Mouse (Mus musculus) embryonic facial prominence, embryonic 11.5 days (tissue): Measurements from ENCODE around the gene Cacna1c. TPM values are rescaled to one million over a fixed set of nuclear protein-coding genes. Genes with fewer than 3 reads are reported as not detected.

Experiments used
- ATAC-seq: fragments of 200-750 bp; cut with Nextera tagmentation; replicated peaks from 2 replicates; pipeline ENCODE4 v1.8.0; 2017; ENCODE audit warnings: low read depth; ENCODE audit not compliant: insufficient number of reproducible peaks, low FRiP score, low TSS enrichment
- DNase-seq: peaks from one replicate; pipeline ENCODE4 v3.0.0-alpha.2; 2015; ENCODE audit warnings: low spot score
- H3K27ac ChIP-seq: fragments of 300-500 bp; sonication (generic); replicated peaks from 2 replicates; pipeline ENCODE4 v1.5.1; 2014; ENCODE audit warnings: mild to moderate bottlenecking, low read depth, low read length, control low read depth
- H3K27me3 ChIP-seq: fragments of 300-500 bp; sonication (generic); 2 replicates; pipeline ENCODE4 v1.6.1; 2014; ENCODE audit warnings: mild to moderate bottlenecking, low read length, moderate library complexity, mixed read lengths; ENCODE audit not compliant: control insufficient read depth, insufficient read depth
- H3K36me3 ChIP-seq: fragments of 300-500 bp; sonication (generic); replicated peaks from 2 replicates; pipeline ENCODE4 v1.6.1; 2014; ENCODE audit warnings: low read depth, mild to moderate bottlenecking, low read length, moderate library complexity, mixed read lengths; ENCODE audit not compliant: control insufficient read depth, insufficient read depth
- H3K4me1 ChIP-seq: fragments of 300-500 bp; sonication (generic); 2 replicates; pipeline ENCODE4 v1.6.1; 2014; ENCODE audit warnings: low read length, mixed read lengths; ENCODE audit not compliant: control insufficient read depth, insufficient read depth
- H3K4me2 ChIP-seq: fragments of 300-500 bp; sonication (generic); 2 replicates; pipeline ENCODE4 v1.6.1; 2014; ENCODE audit warnings: low read depth, mild to moderate bottlenecking, control low read depth, low read length, moderate library complexity
- H3K4me3 ChIP-seq: fragments of 300-500 bp; sonication (generic); 2 replicates; pipeline ENCODE4 v1.5.1; 2014; ENCODE audit warnings: low read depth, low read length, control low read depth
- H3K9ac ChIP-seq: fragments of 300-500 bp; sonication (generic); replicated peaks from 2 replicates; pipeline ENCODE4 v1.6.1; 2014; ENCODE audit warnings: mild to moderate bottlenecking, control low read depth, low read length
- H3K9me3 ChIP-seq: fragments of 300-500 bp; sonication (generic); replicated peaks from 2 replicates; pipeline ENCODE4 v1.6.1; 2016; ENCODE audit warnings: mild to moderate bottlenecking, low read length, inconsistent platforms, mixed read lengths; ENCODE audit not compliant: control insufficient read depth
- WGBS: fragments of 180-500 bp; shearing (Covaris S2); extraction: QIAGEN DNeasy Blood & Tissue Kit; methylation state at CpG from one replicate; pipeline ENCODE4 v1.1.7; 2014; 5-methylcytosine and 5-hydroxymethylcytosine counted together
- polyA plus RNA-seq: library from polyadenylated mRNA; unstranded; fragments of >200 nt; fragmentation: Nextera tagmentation; extraction: Ambion mirVana; gene quantifications from 2 replicates; pipeline ENCODE4 v1.2.1, GENCODE M21; 2014

The Cacna1c gene
- polyA plus RNA-seq, 1 experiment from 2014 or later = 4.3 TPM

DNA sequence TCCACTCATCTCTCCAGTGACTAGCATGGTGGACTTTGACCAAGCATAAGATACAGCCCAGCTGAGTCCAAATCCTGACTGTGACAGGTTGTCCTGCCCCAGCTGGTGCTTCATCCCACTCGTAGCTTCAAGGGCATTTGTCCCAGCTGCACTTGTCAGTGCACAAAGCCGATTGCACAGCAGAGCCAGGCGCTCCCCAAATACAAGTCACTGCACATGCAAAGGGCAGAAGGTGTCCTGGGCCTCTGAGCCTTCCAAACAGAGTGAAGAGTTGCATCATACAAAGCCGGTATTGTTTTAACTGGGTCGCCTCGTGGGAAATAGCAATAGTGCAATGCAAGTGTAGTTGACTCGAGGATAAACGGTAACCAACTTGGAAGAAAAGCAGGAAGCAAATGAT lies 113.6 kb downstream of the Cacna1c start:
- no peak overlapping the region for H3K27ac ChIP-seq
- DNase-seq (no peak), ATAC-seq (no peak)
- no peaks in the 10 kb centered on the region for H3K27me3 ChIP-seq
- H3K9ac ChIP-seq = no peak overlapping the region
- H3K4me3 ChIP-seq = no peak overlapping the region
- no peaks in the 10 kb centered on the region for H3K4me1 ChIP-seq
- 51% methylated on average over 8 of the region's 8 CpGs for WGBS
- H3K36me3 ChIP-seq = no peaks in the 10 kb centered on the region
- no peak overlapping the region for H3K4me2 ChIP-seq
- no peaks in the 10 kb centered on the region for H3K9me3 ChIP-seq

DNA sequence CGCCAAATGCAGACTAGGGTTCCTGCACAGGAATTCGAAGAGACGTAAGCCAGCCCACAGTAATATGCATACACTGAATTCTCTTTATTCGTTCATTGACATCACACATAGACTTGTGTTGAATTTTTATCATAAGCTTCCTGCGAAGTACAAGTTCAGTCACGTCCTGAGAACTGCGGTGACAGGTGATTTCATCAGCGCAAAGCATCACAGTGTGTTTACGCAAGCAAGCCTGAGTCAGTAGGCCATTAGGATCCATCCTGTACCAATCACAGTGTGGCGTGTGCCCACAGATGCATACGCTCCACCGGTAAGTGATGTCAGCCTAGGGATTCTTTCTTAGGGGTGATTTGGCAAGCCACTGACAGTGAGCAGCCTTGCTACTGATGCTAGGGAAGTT lies 114.6 kb downstream of the Cacna1c start:
- Histone ChIP-seq H3K4me2 (no peak overlapping the region), H3K9me3 (no peaks in the 10 kb centered on the region), H3K4me1 (no peaks in the 10 kb centered on the region), H3K9ac (no peak overlapping the region), H3K4me3 (no peak overlapping the region), H3K36me3 (no peaks in the 10 kb centered on the region), H3K27me3 (no peaks in the 10 kb centered on the region), H3K27ac (no peak overlapping the region)
- DNase-seq = no peak
- no peak for ATAC-seq
- WGBS = 92% methylated on average over 12 of the region's 12 CpGs

- no peaks in the 10 kb centered on the region for H3K4me1 ChIP-seq
- no peak overlapping the region for H3K4me3 ChIP-seq
- H3K27ac ChIP-seq = no peak overlapping the region
- 84% methylated on average over 8 of the region's 8 CpGs for WGBS
- H3K27me3 ChIP-seq = no peaks in the 10 kb centered on the region
- H3K36me3 ChIP-seq = no peaks in the 10 kb centered on the region
- H3K9ac ChIP-seq = no peak overlapping the region
- no peaks in the 10 kb centered on the region for H3K9me3 ChIP-seq
- no peak overlapping the region for H3K4me2 ChIP-seq
- DNase-seq (no peak), ATAC-seq (no peak)
These were observed 116.6 kb downstream of the Cacna1c start for GRCm38 (mm10) chr6:119079626-119080025.

DNA sequence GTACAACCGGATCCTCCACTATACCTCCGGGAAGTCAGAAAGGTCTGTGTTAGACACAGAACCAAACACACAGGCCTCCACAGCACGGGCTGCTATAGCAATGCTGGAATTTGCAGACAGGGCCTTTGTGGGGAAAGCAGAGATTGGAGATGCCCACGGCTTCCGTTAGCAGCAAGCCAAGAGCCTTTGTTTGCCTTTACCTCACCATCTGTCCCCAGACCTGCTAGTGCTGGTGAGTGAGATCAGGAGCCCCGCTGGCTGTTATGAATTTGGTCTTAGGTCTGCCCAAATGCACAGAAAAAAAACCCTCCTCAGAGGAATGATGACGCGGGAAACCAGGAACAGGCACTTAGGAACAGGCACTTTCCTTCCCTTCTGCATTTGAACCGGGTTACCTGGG lies 117.3 kb downstream of the Cacna1c start:
- no peaks in the 10 kb centered on the region for H3K4me1 ChIP-seq
- ATAC-seq (no peak), DNase-seq (no peak)
- WGBS = 77% methylated on average over 9 of the region's 9 CpGs
- H3K9me3 ChIP-seq = no peaks in the 10 kb centered on the region
- H3K27me3 ChIP-seq = no peaks in the 10 kb centered on the region
- H3K36me3 ChIP-seq = no peaks in the 10 kb centered on the region
- H3K9ac ChIP-seq = no peak overlapping the region
- no peak overlapping the region for H3K4me2 ChIP-seq
- H3K27ac ChIP-seq = no peak overlapping the region
- no peak overlapping the region for H3K4me3 ChIP-seq

GRCm38 (mm10) chr6:119077231-119077630 lies 119.0 kb downstream of the Cacna1c start:
- 90% methylated on average over 6 of the region's 6 CpGs for WGBS
- Histone ChIP-seq H3K27me3 (no peaks in the 10 kb centered on the region), H3K9ac (no peak overlapping the region), H3K4me2 (no peak overlapping the region), H3K4me3 (no peak overlapping the region), H3K4me1 (no peaks in the 10 kb centered on the region), H3K36me3 (no peaks in the 10 kb centered on the region), H3K27ac (no peak overlapping the region), H3K9me3 (no peaks in the 10 kb centered on the region)
- no peak for ATAC-seq
- no peak for DNase-seq

- no peak overlapping the region for H3K4me3 ChIP-seq
- no peaks in the 10 kb centered on the region for H3K27me3 ChIP-seq
- no peak overlapping the region for H3K9ac ChIP-seq
- H3K4me2 ChIP-seq = no peak overlapping the region
- H3K27ac ChIP-seq = no peak overlapping the region
- DNase-seq = no peak
- no peaks in the 10 kb centered on the region for H3K36me3 ChIP-seq
- no peaks in the 10 kb centered on the region for H3K4me1 ChIP-seq
- no peaks in the 10 kb centered on the region for H3K9me3 ChIP-seq
- 87% methylated on average over 14 of the region's 14 CpGs for WGBS
- no peak for ATAC-seq
These were observed 122.7 kb downstream of the Cacna1c start for GRCm38 (mm10) chr6:119073419-119074071.

GRCm38 (mm10) chr6:119072772-119073171 lies 123.4 kb downstream of the Cacna1c start:
- no peaks in the 10 kb centered on the region for H3K9me3 ChIP-seq
- no peaks in the 10 kb centered on the region for H3K4me1 ChIP-seq
- DNase-seq = no peak
- no peaks in the 10 kb centered on the region for H3K36me3 ChIP-seq
- no peak overlapping the region for H3K27ac ChIP-seq
- H3K4me3 ChIP-seq = no peak overlapping the region
- no peaks in the 10 kb centered on the region for H3K27me3 ChIP-seq
- WGBS = 77% methylated on average over 7 of the region's 7 CpGs
- no peak for ATAC-seq
- H3K9ac ChIP-seq = no peak overlapping the region
- H3K4me2 ChIP-seq = no peak overlapping the region

DNA sequence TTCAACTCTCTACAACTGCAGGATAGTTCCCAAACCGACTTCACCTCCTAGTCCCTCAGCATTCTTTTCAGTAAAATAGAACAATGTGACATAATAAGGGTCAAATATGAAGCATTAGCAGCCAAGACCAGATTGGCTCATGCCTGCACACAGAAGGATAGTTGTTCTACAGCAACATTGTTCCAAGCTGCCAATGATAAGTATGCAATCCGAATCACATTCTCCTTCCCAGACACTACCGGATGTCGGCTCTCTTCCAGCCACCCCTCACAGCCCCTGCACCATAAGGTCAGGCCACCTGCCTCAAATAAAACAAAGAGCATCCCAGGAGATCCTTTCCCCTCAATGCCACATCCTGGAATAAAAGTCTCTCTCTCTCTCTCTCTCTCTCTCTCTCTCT lies 125.4 kb downstream of the Cacna1c start:
- H3K4me2 ChIP-seq = no peak overlapping the region
- H3K27me3 ChIP-seq = no peaks in the 10 kb centered on the region
- H3K27ac ChIP-seq = no peak overlapping the region
- no peaks in the 10 kb centered on the region for H3K36me3 ChIP-seq
- H3K9ac ChIP-seq = no peak overlapping the region
- H3K9me3 ChIP-seq = no peaks in the 10 kb centered on the region
- H3K4me1 ChIP-seq = no peaks in the 10 kb centered on the region
- WGBS = 78% methylated on average over 4 of the region's 4 CpGs
- ATAC-seq = no peak
- H3K4me3 ChIP-seq = no peak overlapping the region
- DNase-seq = no peak
